Mouse (Mus musculus): ENCODE results near the gene Trrap. TPM values are rescaled to one million over a fixed set of nuclear protein-coding genes. Genes with fewer than 3 reads are reported as not detected.

The Trrap gene
- polyA plus RNA-seq, 1 experiment from 2014 or later = 43.7 TPM

DNA sequence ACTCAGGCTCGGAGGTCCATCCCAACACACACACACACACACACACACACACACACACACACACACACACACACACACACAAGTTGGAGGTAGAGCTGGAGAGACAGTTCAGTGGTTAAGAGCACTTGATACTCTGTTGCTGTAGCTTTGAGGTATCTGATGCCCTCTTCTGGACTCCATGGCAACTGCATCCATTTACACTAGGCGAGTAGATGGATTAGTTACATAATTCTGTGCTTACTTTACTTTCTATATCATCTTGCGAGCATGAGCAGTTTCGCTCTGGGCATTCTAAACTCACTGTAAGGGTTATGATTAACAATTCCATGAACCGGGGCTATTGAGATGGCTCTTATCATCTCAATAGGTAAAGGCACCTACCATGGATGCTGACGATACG, 14.5 kb upstream of the Trrap start:
- ATAC-seq (ENCODE audit: extremely low read depth, insufficient number of reproducible peaks, low FRiP score, low TSS enrichment) = no peak
- no peak overlapping the region for H3K4me3 ChIP-seq
- no peaks in the 10 kb centered on the region for H3K27me3 ChIP-seq (replicated peaks)
- H3K4me2 ChIP-seq = no peak overlapping the region
- WGBS = 53% methylated on average over 7 of the region's 7 CpGs
- no peaks in the 10 kb centered on the region for H3K36me3 ChIP-seq
- H3K4me1 ChIP-seq = peaks cover 24% of the 10 kb centered on the region
- no peaks in the 10 kb centered on the region for H3K9me3 ChIP-seq
- H3K27ac ChIP-seq (replicated peaks) = no peak overlapping the region
- no peak overlapping the region for H3K9ac ChIP-seq

DNA sequence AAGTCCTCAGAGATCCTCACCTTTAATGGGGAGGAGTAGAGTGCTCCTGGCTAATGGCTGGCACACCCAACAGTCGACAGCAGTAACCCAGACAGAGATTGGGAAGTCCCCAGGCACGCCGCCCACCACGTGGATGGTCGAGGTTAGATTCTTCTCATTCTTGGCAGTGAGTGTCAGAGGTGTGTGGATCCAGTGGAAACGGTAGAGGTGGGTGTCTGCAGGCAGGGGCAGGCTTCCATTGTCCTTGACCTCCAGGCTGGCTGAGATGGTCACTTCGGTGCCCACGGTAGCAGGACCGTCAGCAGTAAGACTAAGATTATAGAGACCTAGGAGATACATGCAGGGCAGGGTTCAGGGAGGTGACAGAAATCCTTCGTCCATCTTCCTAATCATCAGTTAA, 12.3 kb upstream of the Trrap start:
- no peak overlapping the region for H3K9ac ChIP-seq
- no peak for ATAC-seq (ENCODE audit: extremely low read depth, insufficient number of reproducible peaks, low FRiP score, low TSS enrichment)
- peak overlapping the region; percentile 27 for H3K4me2 ChIP-seq
- peaks cover 21% of the 10 kb centered on the region for H3K27me3 ChIP-seq (replicated peaks)
- 30% methylated on average over 10 of the region's 10 CpGs for WGBS
- H3K4me3 ChIP-seq = no peak overlapping the region
- no peaks in the 10 kb centered on the region for H3K36me3 ChIP-seq
- no peaks in the 10 kb centered on the region for H3K9me3 ChIP-seq
- peak overlapping the region; percentile 48 for H3K27ac ChIP-seq (replicated peaks)
- H3K4me1 ChIP-seq = peaks cover 24% of the 10 kb centered on the region

GRCm38 (mm10) chr5:144757402-144757801, 10.1 kb upstream of the Trrap start:
- Histone ChIP-seq H3K9ac (no peak overlapping the region), H3K27ac (replicated peaks) (no peak overlapping the region), H3K4me3 (no peak overlapping the region), H3K36me3 (no peaks in the 10 kb centered on the region), H3K4me1 (peaks cover 29% of the 10 kb centered on the region), H3K4me2 (no peak overlapping the region), H3K27me3 (replicated peaks) (peaks cover 41% of the 10 kb centered on the region), H3K9me3 (no peaks in the 10 kb centered on the region)
- 84% methylated on average over 9 of the region's 9 CpGs for WGBS
- ATAC-seq (ENCODE audit: extremely low read depth, insufficient number of reproducible peaks, low FRiP score, low TSS enrichment) = no peak

DNA sequence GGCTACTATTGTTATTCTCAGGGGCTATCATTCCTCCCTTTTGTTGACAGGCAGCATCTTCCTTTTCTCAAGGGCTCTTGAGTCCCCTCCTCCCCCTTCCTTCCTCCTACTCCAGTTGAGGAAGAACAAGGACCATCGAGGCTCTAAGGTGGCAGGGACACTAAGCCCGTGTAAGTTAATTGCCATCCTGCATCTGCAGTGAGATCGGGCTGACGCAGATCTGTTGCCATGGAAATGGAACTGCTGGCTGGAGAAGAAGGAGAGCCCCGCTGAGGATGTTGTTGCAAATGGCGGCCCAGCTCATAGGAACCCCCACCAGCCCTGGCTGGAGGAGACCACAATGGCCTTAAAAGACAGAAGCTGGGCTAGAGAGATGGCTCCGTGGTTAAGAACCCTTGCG, 9.1 kb upstream of the Trrap start:
- ATAC-seq (ENCODE audit: extremely low read depth, insufficient number of reproducible peaks, low FRiP score, low TSS enrichment) = no peak
- H3K27me3 ChIP-seq (replicated peaks) = peaks cover 51% of the 10 kb centered on the region
- H3K9me3 ChIP-seq = no peaks in the 10 kb centered on the region
- 18% methylated on average over 8 of the region's 8 CpGs for WGBS
- no peak overlapping the region for H3K9ac ChIP-seq
- no peak overlapping the region for H3K4me2 ChIP-seq
- H3K4me3 ChIP-seq = no peak overlapping the region
- H3K4me1 ChIP-seq = peaks cover 27% of the 10 kb centered on the region
- H3K36me3 ChIP-seq = no peaks in the 10 kb centered on the region
- H3K27ac ChIP-seq (replicated peaks) = no peak overlapping the region

DNA sequence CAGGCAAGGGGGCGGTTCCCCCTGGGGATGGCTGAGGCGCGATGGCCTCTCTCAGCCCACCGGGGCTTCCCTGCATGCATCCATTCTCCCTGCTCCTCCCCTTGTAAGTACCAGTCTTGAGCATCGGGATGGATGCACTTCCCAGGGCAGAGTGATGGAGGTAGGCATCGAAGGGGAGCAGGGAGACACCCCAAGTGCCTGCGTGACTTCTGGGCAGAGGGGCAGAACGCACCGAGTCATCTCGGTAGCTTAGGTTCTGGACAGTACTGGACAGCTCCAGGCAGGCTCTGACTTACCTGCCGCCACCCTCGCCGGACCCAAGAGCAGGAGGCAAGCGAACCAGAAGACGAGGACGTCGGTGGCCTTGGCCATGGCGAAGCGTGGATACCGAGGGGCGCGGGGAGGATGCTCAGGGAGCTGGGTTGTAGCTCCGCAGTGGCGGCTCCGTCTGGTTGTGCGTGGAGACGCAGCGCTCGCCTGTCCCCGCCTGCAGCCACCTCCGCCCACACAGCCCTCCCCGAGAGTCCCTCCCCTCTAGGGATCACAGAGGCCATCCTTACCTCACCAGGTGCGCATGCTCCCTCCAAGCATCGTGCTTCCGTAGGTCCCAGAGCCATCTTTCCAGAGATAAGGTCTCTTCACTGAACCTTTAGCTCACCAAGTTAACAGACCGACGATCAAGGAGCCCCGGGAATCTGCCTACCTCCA, 6.2 kb upstream of the Trrap start, which contains the start of gene Tmem130:
TSS of gene Tmem130 (minus strand) at position 658 of the 708 bp plus-strand sequence.
- ATAC-seq (ENCODE audit: extremely low read depth, insufficient number of reproducible peaks, low FRiP score, low TSS enrichment) = no peak

GRCm38 (mm10) chr5:144766026-144766425, 1.5 kb upstream of the Trrap start:
- Histone ChIP-seq H3K4me2 (no peak overlapping the region), H3K4me3 (no peak overlapping the region), H3K9ac (no peak overlapping the region), H3K27me3 (replicated peaks) (peaks cover 25% of the 10 kb centered on the region), H3K9me3 (no peaks in the 10 kb centered on the region), H3K4me1 (peaks cover 22% of the 10 kb centered on the region), H3K36me3 (peaks cover 8% of the 10 kb centered on the region), H3K27ac (replicated peaks) (no peak overlapping the region)
- WGBS = 74% methylated on average over 7 of the region's 7 CpGs
- ATAC-seq (ENCODE audit: extremely low read depth, insufficient number of reproducible peaks, low FRiP score, low TSS enrichment) = no peak

More for the DNA sequence above, 6.2 kb upstream of the Trrap start, which contains the start of gene Tmem130:
- H3K4me2 ChIP-seq = peak within 1 kb of the TSS; percentile 65
- 1% methylated on average over 38 of the region's 38 CpGs for WGBS
- H3K9ac ChIP-seq = peak within 1 kb of the TSS; percentile 50; the same call in 1 of the 2 replicates
- H3K27ac ChIP-seq (replicated peaks) = no peak within 1 kb of the TSS
- no peaks in the 10 kb centered on the region for H3K9me3 ChIP-seq
- peaks cover 13% of the 10 kb centered on the region for H3K4me1 ChIP-seq
- peak within 1 kb of the TSS; percentile 41 for H3K4me3 ChIP-seq
- H3K27me3 ChIP-seq (replicated peaks) = peaks cover 52% of the 10 kb centered on the region
- H3K36me3 ChIP-seq = no peaks in the 10 kb centered on the region

- no peak overlapping the region for H3K9ac ChIP-seq
- no peak overlapping the region for H3K4me2 ChIP-seq
- peaks cover 18% of the 10 kb centered on the region for H3K27me3 ChIP-seq (replicated peaks)
- H3K4me3 ChIP-seq = no peak overlapping the region
- 80% methylated on average over 11 of the region's 11 CpGs for WGBS
- no peak for ATAC-seq (ENCODE audit: extremely low read depth, insufficient number of reproducible peaks, low FRiP score, low TSS enrichment)
- no peak overlapping the region for H3K27ac ChIP-seq (replicated peaks)
- no peaks in the 10 kb centered on the region for H3K9me3 ChIP-seq
- peaks cover 14% of the 10 kb centered on the region for H3K36me3 ChIP-seq
- H3K4me1 ChIP-seq = peaks cover 16% of the 10 kb centered on the region
These were observed 886 bp upstream of the Trrap start for GRCm38 (mm10) chr5:144766646-144767045.

- Histone ChIP-seq H3K9me3 (no peaks in the 10 kb centered on the region), H3K4me1 (peaks cover 16% of the 10 kb centered on the region), H3K27ac (replicated peaks) (peak overlapping the region; percentile 97), H3K4me2 (peak overlapping the region; percentile 80), H3K36me3 (peaks cover 27% of the 10 kb centered on the region), H3K9ac (peak overlapping the region; percentile 96), H3K4me3 (peak overlapping the region; percentile 96), H3K27me3 (replicated peaks) (peaks cover 3% of the 10 kb centered on the region)
- peak; percentile 86 for ATAC-seq (ENCODE audit: extremely low read depth, insufficient number of reproducible peaks, low FRiP score, low TSS enrichment)
- WGBS = under 1% methylated on average over 92 of the region's 92 CpGs
These were observed 644 bp downstream of the Trrap start for GRCm38 (mm10) chr5:144767911-144768841.

DNA sequence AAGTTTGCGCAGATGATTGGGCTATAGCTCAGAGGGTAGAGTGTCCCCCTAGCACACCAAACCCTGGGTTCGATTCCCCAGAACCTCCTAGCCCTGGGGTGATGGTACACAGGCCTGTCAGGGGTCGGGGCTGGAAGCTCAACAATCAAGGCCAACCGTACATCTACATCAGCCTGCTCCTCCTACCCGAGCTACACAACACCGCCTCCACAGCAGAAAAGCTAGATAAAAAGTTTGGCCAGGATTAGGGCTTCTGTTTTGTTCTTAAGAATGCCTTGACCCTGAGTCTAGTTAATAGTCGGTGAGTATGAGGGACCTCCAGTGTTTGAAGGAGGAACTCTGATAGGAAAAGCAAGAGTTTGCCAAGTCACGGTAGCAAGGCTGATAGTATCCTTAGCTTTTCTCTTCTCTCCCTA, 1.5 kb downstream of the Trrap start:
- WGBS = 7% methylated on average over 8 of the region's 8 CpGs

GRCm38 (mm10) chr5:144773231-144773630, 5.7 kb downstream of the Trrap start:
- WGBS = 89% methylated on average over 6 of the region's 6 CpGs
- H3K27me3 ChIP-seq (replicated peaks) = no peaks in the 10 kb centered on the region
- H3K9me3 ChIP-seq = no peaks in the 10 kb centered on the region
- H3K4me1 ChIP-seq = peaks cover 16% of the 10 kb centered on the region
- no peak overlapping the region for H3K27ac ChIP-seq (replicated peaks)
- H3K4me2 ChIP-seq = no peak overlapping the region
- ATAC-seq (ENCODE audit: extremely low read depth, insufficient number of reproducible peaks, low FRiP score, low TSS enrichment) = no peak
- H3K36me3 ChIP-seq = peaks cover 75% of the 10 kb centered on the region
- no peak overlapping the region for H3K4me3 ChIP-seq
- H3K9ac ChIP-seq = no peak overlapping the region

More for the DNA sequence above, 1.5 kb downstream of the Trrap start:
- H3K36me3 ChIP-seq = peaks cover 36% of the 10 kb centered on the region
- H3K4me3 ChIP-seq = peak overlapping the region; percentile 96
- peak overlapping the region; percentile 97 for H3K27ac ChIP-seq (replicated peaks)
- no peaks in the 10 kb centered on the region for H3K27me3 ChIP-seq (replicated peaks)
- H3K9ac ChIP-seq = peak overlapping the region; percentile 96
- no peak; the same call in 1 of the 2 replicates for ATAC-seq (ENCODE audit: extremely low read depth, insufficient number of reproducible peaks, low FRiP score, low TSS enrichment)
- peaks cover 16% of the 10 kb centered on the region for H3K4me1 ChIP-seq
- H3K9me3 ChIP-seq = no peaks in the 10 kb centered on the region
- H3K4me2 ChIP-seq = peak overlapping the region; percentile 80

DNA sequence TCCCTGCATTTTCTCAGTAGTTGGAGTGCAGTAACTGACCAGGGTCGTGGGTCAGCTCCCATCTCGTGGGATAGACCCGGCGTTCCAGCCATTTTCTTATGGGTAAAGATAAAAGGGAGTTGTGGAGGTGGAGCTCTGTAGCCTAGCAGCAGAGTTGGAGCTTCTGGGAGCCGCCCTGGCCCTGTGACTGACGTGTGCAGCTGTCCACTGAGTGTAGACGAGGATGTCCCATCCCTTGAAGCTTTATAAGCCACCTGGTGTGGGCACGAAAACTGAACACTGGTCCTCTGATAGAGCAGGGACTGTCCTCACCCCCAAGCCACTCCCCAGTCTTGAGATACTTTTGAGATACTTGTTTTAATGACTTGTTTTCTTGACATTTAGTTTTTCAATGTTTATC, 13.1 kb downstream of the Trrap start:
- Histone ChIP-seq H3K27ac (replicated peaks) (no peak overlapping the region), H3K9ac (no peak overlapping the region), H3K36me3 (peaks cover 99% of the 10 kb centered on the region), H3K4me3 (no peak overlapping the region), H3K27me3 (replicated peaks) (no peaks in the 10 kb centered on the region), H3K9me3 (no peaks in the 10 kb centered on the region), H3K4me1 (no peaks in the 10 kb centered on the region), H3K4me2 (no peak overlapping the region)
- 81% methylated on average over 8 of the region's 8 CpGs for WGBS
- no peak for ATAC-seq (ENCODE audit: extremely low read depth, insufficient number of reproducible peaks, low FRiP score, low TSS enrichment)
